Mouse (Mus musculus): ENCODE measurements around the gene Pawr. TPM values are rescaled to one million over a fixed set of nuclear protein-coding genes. Genes with fewer than 3 reads are reported as not detected.
A peak's percentile ranks its signal among the peaks of the same experiment; 100 is the strongest.

Pawr gene
- polyA plus RNA-seq, 1 experiment from 2014 or later: 7.2 TPM

DNA sequence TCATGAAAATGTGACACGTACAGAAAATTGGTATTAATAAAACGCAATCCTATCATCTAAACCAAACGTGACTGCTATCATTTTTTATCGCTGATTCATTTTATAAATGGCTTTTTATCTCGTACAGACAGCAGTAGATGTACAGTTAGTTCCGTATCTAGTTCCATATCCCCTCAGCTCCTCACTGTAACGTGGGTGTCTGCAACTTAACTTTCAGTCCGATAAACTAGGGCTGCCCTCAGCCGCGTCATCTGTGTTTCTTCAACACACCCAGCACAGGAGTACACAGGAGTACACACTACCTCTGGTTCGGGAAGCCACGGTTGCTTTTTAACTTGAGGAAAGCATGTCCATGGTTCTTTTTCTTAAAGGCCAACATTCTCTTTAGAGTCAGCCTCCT lies 63.3 kb downstream of the Pawr start:
- ATAC-seq (replicated peaks; ENCODE audit: insufficient number of reproducible peaks, insufficient read depth, low FRiP score, low read depth): no peak

DNA sequence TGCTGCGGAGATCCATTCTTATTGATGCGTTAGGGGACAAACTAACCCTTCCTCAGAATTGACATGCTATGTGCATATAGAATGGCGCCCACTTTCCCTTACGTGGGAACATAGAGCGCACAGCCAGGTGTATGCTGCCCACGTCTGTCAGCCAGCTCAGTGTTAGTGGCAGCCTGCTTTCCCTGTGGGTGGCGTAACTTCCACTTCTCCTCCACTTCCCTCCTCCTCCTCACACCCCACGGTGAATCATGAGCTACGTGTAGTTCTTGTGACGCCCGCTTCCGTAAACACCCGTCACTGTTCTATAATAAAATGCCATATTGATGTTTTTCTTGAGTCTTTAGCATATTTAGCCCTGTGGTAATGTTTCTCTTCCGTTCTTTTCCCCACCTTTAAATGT lies 63.7 kb downstream of the Pawr start:
- Histone ChIP-seq H3K27ac (no peak overlapping the region), H3K4me1 (replicated peaks) (0 out of 2 replicates have a peak, but pooled peaks cover 2% of the 10 kb centered on the region), H3K9me3 (replicated peaks) (no peaks in the 10 kb centered on the region), H3K36me3 (no peaks in the 10 kb centered on the region), H3K4me3 (no peak overlapping the region), H3K4me2 (no peak overlapping the region), H3K9ac (no peak overlapping the region), H3K27me3 (no peaks in the 10 kb centered on the region)
- no peak for ATAC-seq (replicated peaks; ENCODE audit: insufficient number of reproducible peaks, insufficient read depth, low FRiP score, low read depth)
- 90% methylated on average over 14 of the region's 14 CpGs for WGBS

More for the DNA sequence above, 63.3 kb downstream of the Pawr start:
- Histone ChIP-seq H3K4me1 (replicated peaks) (0 out of 2 replicates have a peak, but pooled peaks cover 2% of the 10 kb centered on the region), H3K9ac (no peak overlapping the region), H3K4me3 (no peak overlapping the region), H3K4me2 (no peak overlapping the region), H3K27me3 (no peaks in the 10 kb centered on the region), H3K9me3 (replicated peaks) (no peaks in the 10 kb centered on the region), H3K36me3 (no peaks in the 10 kb centered on the region), H3K27ac (no peak overlapping the region)
- 68% methylated on average over 12 of the region's 12 CpGs for WGBS

DNA sequence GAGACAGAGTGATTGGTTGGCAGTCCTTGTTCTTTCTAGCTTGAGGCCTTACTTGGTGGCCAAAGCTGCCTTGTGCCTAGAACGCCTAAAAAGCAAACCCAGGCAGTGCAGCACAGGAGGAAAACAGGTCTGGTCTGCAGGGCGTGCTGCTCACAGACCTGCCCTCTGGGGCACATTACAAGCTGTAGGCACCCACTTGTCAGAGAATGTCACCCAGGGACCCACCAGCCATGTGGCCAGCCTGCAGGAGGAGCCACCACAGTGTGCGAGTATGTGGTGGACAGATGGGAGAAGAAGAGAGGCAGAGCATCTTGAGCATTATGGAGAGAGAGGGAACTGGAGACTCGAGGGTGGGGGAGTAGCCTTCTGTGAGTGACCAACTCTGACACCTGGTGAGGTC lies 70.8 kb downstream of the Pawr start:
- Histone ChIP-seq H3K36me3 (no peaks in the 10 kb centered on the region), H3K4me2 (no peak overlapping the region), H3K27ac (no peak overlapping the region), H3K9ac (no peak overlapping the region), H3K27me3 (no peaks in the 10 kb centered on the region), H3K9me3 (replicated peaks) (no peaks in the 10 kb centered on the region), H3K4me3 (no peak overlapping the region), H3K4me1 (replicated peaks) (peaks cover 15% of the 10 kb centered on the region)
- no peak for ATAC-seq (replicated peaks; ENCODE audit: insufficient number of reproducible peaks, insufficient read depth, low FRiP score, low read depth)
- WGBS: 78% methylated on average over 4 of the region's 4 CpGs

DNA sequence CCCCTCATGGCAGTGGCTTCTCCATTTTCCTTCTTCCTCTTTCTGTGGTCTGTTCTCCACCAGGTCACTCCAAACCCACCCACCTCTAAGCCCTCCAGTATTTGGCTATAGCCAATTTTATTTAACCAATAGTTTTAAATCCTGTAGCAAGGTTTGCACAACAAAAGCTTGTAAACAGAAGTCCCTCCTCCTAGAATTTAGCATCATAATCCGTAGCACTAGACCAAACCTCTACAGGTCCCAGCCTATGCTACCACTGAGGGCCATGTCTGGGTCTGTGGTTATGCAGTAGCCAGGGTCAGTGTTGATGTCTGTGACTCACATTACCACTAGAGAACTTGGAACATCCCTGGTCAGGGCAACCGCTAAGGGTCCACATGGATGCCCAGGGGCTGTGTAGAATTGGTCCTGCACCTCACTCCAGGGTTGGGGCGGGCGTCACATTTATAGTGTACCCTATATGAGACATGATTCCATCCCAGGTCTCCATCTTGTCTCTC lies 71.5 kb downstream of the Pawr start:
- no peaks in the 10 kb centered on the region for H3K9me3 ChIP-seq (replicated peaks)
- 94% methylated on average over 4 of the region's 4 CpGs for WGBS
- no peak overlapping the region for H3K9ac ChIP-seq
- peaks cover 19% of the 10 kb centered on the region for H3K4me1 ChIP-seq (replicated peaks)
- no peak for ATAC-seq (replicated peaks; ENCODE audit: insufficient number of reproducible peaks, insufficient read depth, low FRiP score, low read depth)
- H3K4me3 ChIP-seq: no peak overlapping the region
- H3K4me2 ChIP-seq: no peak overlapping the region
- H3K27me3 ChIP-seq: no peaks in the 10 kb centered on the region
- no peak overlapping the region for H3K27ac ChIP-seq
- no peaks in the 10 kb centered on the region for H3K36me3 ChIP-seq

DNA sequence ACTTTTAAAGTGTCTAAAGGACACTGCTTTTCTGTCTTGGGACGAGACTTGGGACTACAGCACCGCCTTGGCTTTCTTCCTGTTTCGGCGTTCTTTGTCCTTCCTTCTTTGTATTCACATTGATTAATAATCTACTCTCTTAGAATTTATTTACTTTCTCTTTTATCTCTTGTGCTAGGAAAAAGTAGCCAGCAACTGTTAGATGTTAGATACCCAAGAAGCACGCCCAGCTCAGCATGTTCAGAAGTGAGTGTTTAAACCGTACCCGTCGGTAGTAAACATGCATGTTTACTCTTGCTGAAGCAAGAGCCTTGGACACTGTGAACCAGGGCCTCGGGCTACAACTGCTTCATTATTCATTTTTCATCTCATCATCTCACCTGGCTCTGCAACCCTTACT lies 72.2 kb downstream of the Pawr start:
- H3K4me3 ChIP-seq: no peak overlapping the region
- no peaks in the 10 kb centered on the region for H3K9me3 ChIP-seq (replicated peaks)
- H3K4me2 ChIP-seq: no peak overlapping the region
- no peak for ATAC-seq (replicated peaks; ENCODE audit: insufficient number of reproducible peaks, insufficient read depth, low FRiP score, low read depth)
- H3K4me1 ChIP-seq (replicated peaks): peaks cover 19% of the 10 kb centered on the region
- no peak overlapping the region for H3K27ac ChIP-seq
- WGBS: 84% methylated on average over 9 of the region's 9 CpGs
- no peak overlapping the region for H3K9ac ChIP-seq
- H3K36me3 ChIP-seq: no peaks in the 10 kb centered on the region
- H3K27me3 ChIP-seq: no peaks in the 10 kb centered on the region

DNA sequence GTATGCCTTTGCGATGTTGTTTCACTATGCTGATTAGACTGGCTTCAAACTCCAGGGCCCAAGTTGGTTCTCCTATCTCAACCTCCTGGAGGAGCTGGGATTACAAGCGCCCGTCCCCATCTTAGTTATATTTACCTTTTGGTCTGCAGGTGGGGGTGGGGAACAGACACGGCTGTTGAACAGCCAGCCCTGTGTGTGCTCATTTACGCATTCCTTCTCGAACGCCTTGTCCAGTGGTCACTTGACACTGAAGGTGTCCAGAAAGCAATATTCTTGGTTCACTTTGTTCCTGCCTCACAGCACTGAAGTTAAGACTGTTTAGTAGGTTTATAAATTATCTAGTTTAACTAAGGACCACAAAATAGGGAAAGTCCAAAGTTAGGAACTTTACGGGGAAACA lies 73.2 kb downstream of the Pawr start:
- no peak overlapping the region for H3K9ac ChIP-seq
- 46% methylated on average over 8 of the region's 8 CpGs for WGBS
- H3K9me3 ChIP-seq (replicated peaks): no peaks in the 10 kb centered on the region
- H3K27ac ChIP-seq: no peak overlapping the region
- no peak overlapping the region for H3K4me3 ChIP-seq
- no peaks in the 10 kb centered on the region for H3K27me3 ChIP-seq
- no peak for ATAC-seq (replicated peaks; ENCODE audit: insufficient number of reproducible peaks, insufficient read depth, low FRiP score, low read depth)
- H3K4me2 ChIP-seq: 0 out of 2 replicates have a peak overlapping the region, but pooled peaks have one; percentile 4
- H3K36me3 ChIP-seq: no peaks in the 10 kb centered on the region
- peaks cover 24% of the 10 kb centered on the region for H3K4me1 ChIP-seq (replicated peaks)

DNA sequence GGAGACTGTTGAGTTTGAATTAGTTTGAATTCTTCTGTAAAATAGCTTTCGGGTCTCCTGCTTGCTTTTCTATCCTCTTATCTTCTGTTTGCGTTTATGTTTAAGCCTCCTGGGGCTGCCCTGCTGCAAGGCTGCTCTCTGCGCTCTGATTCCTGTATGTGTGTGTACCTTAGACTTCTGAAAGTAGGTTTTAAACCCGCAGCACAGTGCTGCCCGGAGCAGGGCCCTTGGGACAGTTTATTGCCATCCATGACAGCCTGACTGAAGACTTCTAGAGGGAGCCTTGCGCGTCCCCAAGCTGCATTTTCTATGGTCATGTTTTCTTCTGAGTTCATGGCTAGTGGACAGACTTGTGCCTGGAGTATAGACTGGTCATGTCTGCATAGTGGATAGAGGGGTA lies 74.0 kb downstream of the Pawr start:
- H3K27ac ChIP-seq: peak overlapping the region; percentile 21; the same call in 1 of the 2 replicates
- H3K9ac ChIP-seq: no peak overlapping the region

DNA sequence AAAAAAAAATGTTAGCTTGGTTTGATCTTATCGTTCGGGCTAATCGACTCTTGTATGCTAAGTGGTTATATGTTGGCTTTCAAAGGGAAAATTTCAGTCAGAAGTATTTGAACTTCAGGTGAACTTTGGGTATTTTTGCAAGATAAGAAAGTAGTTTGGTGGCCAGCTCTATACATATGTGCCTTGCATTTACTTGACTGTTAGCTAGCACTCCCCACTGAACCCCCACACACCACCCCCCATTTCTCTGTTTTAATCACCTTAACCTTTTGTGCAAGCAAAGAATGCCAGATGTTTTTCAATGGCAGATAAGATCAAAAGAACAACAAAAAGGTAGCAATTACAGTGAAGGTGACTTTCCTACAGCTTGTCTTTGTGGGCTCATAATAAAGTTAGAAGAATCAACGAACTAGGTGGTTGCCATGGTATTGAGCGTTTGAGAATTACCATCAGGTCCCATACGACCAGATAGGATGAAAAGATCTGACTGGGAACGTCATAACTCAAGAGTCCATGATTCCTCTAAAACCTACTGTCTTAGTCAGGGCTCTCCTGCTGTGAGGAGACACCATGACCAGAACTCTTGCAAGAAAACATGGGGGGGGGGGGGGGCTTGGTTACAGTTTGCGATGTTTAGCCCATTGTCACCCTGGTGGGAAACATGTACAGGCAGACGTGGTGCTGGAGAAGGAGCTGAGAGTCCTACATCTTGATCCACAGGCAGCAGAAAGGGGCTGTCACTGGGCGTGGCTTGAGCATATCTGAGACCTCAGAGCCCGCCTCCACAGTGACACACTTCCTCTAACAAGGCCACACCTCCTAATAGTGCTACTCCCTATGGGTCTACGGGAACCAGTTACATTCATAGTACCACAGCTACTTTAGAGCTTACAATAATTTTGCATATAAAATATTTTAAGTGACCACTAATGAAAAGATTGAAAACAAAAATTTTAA lies 75.2 kb downstream of the Pawr start:
- H3K36me3 ChIP-seq: no peaks in the 10 kb centered on the region
- H3K9me3 ChIP-seq (replicated peaks): no peaks in the 10 kb centered on the region
- WGBS: 82% methylated on average over 12 of the region's 12 CpGs
- no peak overlapping the region for H3K4me3 ChIP-seq
- no peak overlapping the region for H3K27ac ChIP-seq
- H3K4me1 ChIP-seq (replicated peaks): peaks cover 24% of the 10 kb centered on the region
- ATAC-seq (replicated peaks; ENCODE audit: insufficient number of reproducible peaks, insufficient read depth, low FRiP score, low read depth): no peak
- no peak overlapping the region for H3K4me2 ChIP-seq
- no peaks in the 10 kb centered on the region for H3K27me3 ChIP-seq
- H3K9ac ChIP-seq: no peak overlapping the region

More for the DNA sequence above, 74.0 kb downstream of the Pawr start:
- Histone ChIP-seq H3K27me3 (no peaks in the 10 kb centered on the region), H3K36me3 (no peaks in the 10 kb centered on the region), H3K9me3 (replicated peaks) (no peaks in the 10 kb centered on the region), H3K4me2 (no peak overlapping the region), H3K4me3 (no peak overlapping the region), H3K4me1 (replicated peaks) (peaks cover 24% of the 10 kb centered on the region)
- no peak for ATAC-seq (replicated peaks; ENCODE audit: insufficient number of reproducible peaks, insufficient read depth, low FRiP score, low read depth)
- WGBS: 33% methylated on average over 7 of the region's 7 CpGs

DNA sequence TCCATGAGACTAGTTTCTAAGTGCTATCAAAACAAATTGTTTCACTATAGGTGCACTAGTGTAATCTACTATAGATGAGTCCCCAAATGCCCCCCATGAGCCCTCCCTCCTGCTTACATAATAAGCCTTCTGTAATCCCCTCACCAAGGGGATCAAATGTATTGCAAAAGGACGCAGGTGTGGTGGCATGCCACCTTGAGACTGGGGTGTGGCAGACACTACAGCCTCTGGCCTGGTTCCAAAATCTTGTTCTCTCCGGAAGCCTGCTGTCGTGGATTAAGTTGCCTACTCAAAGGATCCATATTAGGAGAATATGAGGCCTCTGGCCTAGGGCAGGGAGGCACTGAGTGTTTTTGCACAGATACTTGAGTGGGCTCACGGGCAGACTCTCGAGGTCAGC lies 76.1 kb downstream of the Pawr start:
- no peak for ATAC-seq (replicated peaks; ENCODE audit: insufficient number of reproducible peaks, insufficient read depth, low FRiP score, low read depth)

DNA sequence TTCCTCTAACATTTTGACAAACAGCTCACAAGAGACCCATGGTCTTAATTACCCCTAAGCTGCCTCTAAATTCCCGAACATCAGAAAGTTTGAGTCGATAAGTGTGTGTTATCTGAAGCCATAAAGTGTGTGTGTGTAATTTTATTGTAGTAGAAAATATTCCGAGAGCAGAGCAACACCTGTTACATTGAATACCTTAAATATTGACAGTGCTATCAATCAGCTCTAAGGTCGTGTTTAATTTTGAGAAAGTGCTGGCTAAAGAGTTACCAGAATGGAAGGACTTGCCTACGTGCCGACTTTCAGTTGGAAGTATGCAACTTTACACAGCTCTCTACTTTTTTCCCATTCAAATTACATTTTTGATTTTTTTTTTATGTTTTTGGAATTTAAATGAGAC lies 76.5 kb downstream of the Pawr start:
- no peak overlapping the region for H3K4me3 ChIP-seq
- H3K36me3 ChIP-seq: 0 out of 2 replicates have a peak, but pooled peaks cover 2% of the 10 kb centered on the region
- no peak overlapping the region for H3K27ac ChIP-seq
- peaks cover 24% of the 10 kb centered on the region for H3K4me1 ChIP-seq (replicated peaks)
- no peaks in the 10 kb centered on the region for H3K9me3 ChIP-seq (replicated peaks)
- H3K27me3 ChIP-seq: no peaks in the 10 kb centered on the region
- no peak overlapping the region for H3K4me2 ChIP-seq
- no peak for ATAC-seq (replicated peaks; ENCODE audit: insufficient number of reproducible peaks, insufficient read depth, low FRiP score, low read depth)
- WGBS: 76% methylated on average over 6 of the region's 6 CpGs
- no peak overlapping the region for H3K9ac ChIP-seq

More for the DNA sequence above, 76.1 kb downstream of the Pawr start:
- Histone ChIP-seq H3K27ac (no peak overlapping the region), H3K9ac (no peak overlapping the region), H3K9me3 (replicated peaks) (no peaks in the 10 kb centered on the region), H3K4me2 (no peak overlapping the region), H3K4me1 (replicated peaks) (peaks cover 24% of the 10 kb centered on the region), H3K27me3 (no peaks in the 10 kb centered on the region), H3K36me3 (0 out of 2 replicates have a peak, but pooled peaks cover 2% of the 10 kb centered on the region), H3K4me3 (no peak overlapping the region)
- 32% methylated on average over 5 of the region's 5 CpGs for WGBS

DNA sequence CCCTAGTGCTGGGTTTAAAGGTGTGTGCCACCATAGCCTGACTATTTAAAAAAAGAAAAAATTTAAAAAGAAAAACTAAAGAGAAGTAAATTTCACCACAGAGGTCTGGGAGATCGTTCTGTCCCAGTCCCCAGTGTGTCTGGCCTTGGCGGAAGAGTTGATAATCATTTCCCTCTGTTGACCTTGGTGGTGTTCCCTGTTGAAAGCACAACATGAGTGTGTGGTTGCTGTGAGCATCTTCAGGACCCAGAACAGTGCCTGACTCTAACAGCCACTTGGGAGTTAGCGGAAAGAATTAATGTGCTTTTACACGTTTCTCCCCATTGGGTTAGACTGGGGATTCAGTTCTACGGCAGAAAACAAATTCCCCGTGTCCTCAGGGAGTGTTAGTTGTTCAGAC lies 77.1 kb downstream of the Pawr start:
- Histone ChIP-seq H3K9ac (no peak overlapping the region), H3K9me3 (replicated peaks) (no peaks in the 10 kb centered on the region), H3K4me2 (no peak overlapping the region), H3K27me3 (no peaks in the 10 kb centered on the region), H3K36me3 (0 out of 2 replicates have a peak, but pooled peaks cover 2% of the 10 kb centered on the region), H3K4me1 (replicated peaks) (peaks cover 24% of the 10 kb centered on the region), H3K27ac (no peak overlapping the region), H3K4me3 (no peak overlapping the region)
- ATAC-seq (replicated peaks; ENCODE audit: insufficient number of reproducible peaks, insufficient read depth, low FRiP score, low read depth): no peak
- WGBS: 68% methylated on average over 6 of the region's 6 CpGs
